Mouse (Mus musculus) heart, adult 2 months (tissue): ENCODE measurements around the gene Adamts4.

Source experiments
- CTCF ChIP-seq: fragments of 200-600 bp; IDR thresholded peaks from 2 replicates; pipeline ENCODE4 v1.8.1; 2022; ENCODE audit warnings: antibody characterized with exemption, mild to moderate bottlenecking, moderate library complexity
- EP300 ChIP-seq: fragments of 200-500 bp; IDR thresholded peaks from 2 replicates; pipeline ENCODE4 v1.6.1; 2011; ENCODE audit warnings: low read depth, low read length, control low read depth; ENCODE audit not compliant: insufficient read depth
- POLR2A ChIP-seq: fragments of 200-500 bp; IDR thresholded peaks from 2 replicates; pipeline ENCODE4 v1.6.1; 2011; ENCODE audit warnings: mild to moderate bottlenecking, low read depth, low read length, control low read depth; ENCODE audit not compliant: insufficient read depth

GRCm38 (mm10) chr1:171221281-171222193 lies 28.7 kb upstream of the Adamts4 start:
- TF ChIP-seq POLR2A (no peak), CTCF (no peak), EP300 (no peak)
